In genomic region chr17:25967652-25968051, GRCm38 (mm10) we compare ENCODE assay signal across 14 mouse cellular contexts. TPM values are rescaled to one million over a fixed set of nuclear protein-coding genes. Genes with fewer than 3 reads are reported as not detected.
DNase-seq lines count a peak whose midpoint lies in the region; ATAC-seq and TF ChIP-seq lines count a peak whose summit lies in the region.
"Had no signal": no experiment of that assay in that cellular context is flagged by ENCODE, and none has a peak within 500 bp of the region (broad histone marks: within the 10 kb centered on the region; RNA-seq: fewer than 3 reads in every experiment).

No protein-coding gene starts in this region.

- no peak overlapping the region for H3K9ac ChIP-seq in heart, adult 2 months (ENCODE audit: low read depth, low read length)
- no peak overlapping the region for H3K9ac ChIP-seq in liver, embryonic 12.5 days
- peak overlapping the region; percentile 19; the same call in 1 of the 2 replicates for H3K9ac ChIP-seq in liver, embryonic 15.5 days

- no peak for TF ChIP-seq EP300 in heart, adult 2 months (IDR thresholded peaks at IDR 0.05; ENCODE audit: insufficient read depth, low read depth, low read length)

- no peak overlapping the region; the same call in 1 of the 2 replicates for H3K4me2 ChIP-seq in liver, embryonic 12.5 days
- peak overlapping the region; percentile 7; the same call in 1 of the 2 replicates for H3K4me2 ChIP-seq in liver, embryonic 15.5 days

- no peak for ATAC-seq in liver, embryonic 12.5 days
- ATAC-seq in liver, embryonic 15.5 days (ENCODE audit: insufficient read depth): 0 out of 2 replicates have a peak, but pooled peaks have one; percentile 8
- ATAC-seq: inflammation-experienced regulatory T-cells, adult 6 months had no signal

- no peaks in the 10 kb centered on the region for H3K27me3 ChIP-seq in heart, adult 2 months (ENCODE audit: control insufficient read depth, insufficient read depth, low read length)
- H3K27me3 ChIP-seq in liver, embryonic 12.5 days (replicated peaks): no peaks in the 10 kb centered on the region
- H3K27me3 ChIP-seq in liver, embryonic 15.5 days: no peaks in the 10 kb centered on the region

- peak in 1 of 2 experiments; percentile 26 for DNase-seq in heart, adult 2 months
- no peak for DNase-seq in heart, adult 9 months (ENCODE audit: low spot score in 2 of 2)
- DNase-seq in liver: no peak
- peak; percentile 56 to 68 for DNase-seq in cerebellum, postnatal 14 days
- DNase-seq in gastrocnemius, postnatal 25 days: no peak
- DNase-seq in gastrocnemius, adult 2 months: no peak
- DNase-seq: gastrocnemius, postnatal 14 days; retina, postnatal 1 day; thymus, postnatal 36 days had no signal

- H3K9me3 ChIP-seq in liver, embryonic 12.5 days (replicated peaks): no peaks in the 10 kb centered on the region
- no peaks in the 10 kb centered on the region for H3K9me3 ChIP-seq in liver, embryonic 15.5 days (replicated peaks)

- no peak for TF ChIP-seq POLR2A in heart, adult 2 months (IDR thresholded peaks at IDR 0.05; ENCODE audit: insufficient read depth, low read depth, low read length)

- intact Hi-C loops in heart, adult 2 months (cut with DNase I): no loop called here
- intact Hi-C loops in gastrocnemius, adult 2 months (cut with DNase I): no loop called here

- WGBS in heart, adult 2 months: 26% methylated on average over 3 of the region's 3 CpGs
- WGBS in liver, embryonic 12.5 days (ENCODE audit: insufficient replicate concordance): 60% methylated on average over 3 of the region's 3 CpGs
- WGBS in liver, embryonic 15.5 days (ENCODE audit: insufficient replicate concordance): 54% methylated on average over 3 of the region's 3 CpGs

- no peaks in the 10 kb centered on the region for H3K36me3 ChIP-seq in heart, adult 2 months (ENCODE audit: control insufficient read depth, insufficient read depth, low read length)
- peaks cover 40% of the 10 kb centered on the region for H3K36me3 ChIP-seq in liver, embryonic 12.5 days
- peaks cover 36% of the 10 kb centered on the region for H3K36me3 ChIP-seq in liver, embryonic 15.5 days (replicated peaks)

- H3K4me1 ChIP-seq in heart, adult 2 months (ENCODE audit: control insufficient read depth, insufficient read depth, low read length): peaks cover 4% of the 10 kb centered on the region; the same call in 1 of the 2 replicates
- H3K4me1 ChIP-seq in liver, embryonic 12.5 days: peaks cover 68% of the 10 kb centered on the region
- H3K4me1 ChIP-seq in liver, embryonic 15.5 days (replicated peaks): peaks cover 70% of the 10 kb centered on the region

- TF ChIP-seq CTCF in heart, adult 2 months (IDR thresholded peaks at IDR 0.05): no peak
- no peak for TF ChIP-seq CTCF in gastrocnemius, adult 2 months (IDR thresholded peaks at IDR 0.05)

- no peaks in the 10 kb centered on the region for H3K79me2 ChIP-seq in heart, adult 2 months (replicated peaks; ENCODE audit: control insufficient read depth, insufficient read depth, low read length)

- H3K4me3 ChIP-seq in heart, adult 2 months: no peak overlapping the region
- H3K4me3 ChIP-seq in liver, embryonic 12.5 days: no peak overlapping the region
- H3K4me3 ChIP-seq in liver, embryonic 15.5 days (replicated peaks): no peak overlapping the region
- H3K4me3 ChIP-seq in gastrocnemius, adult 2 months: no peak overlapping the region

- H3K27ac ChIP-seq in heart, adult 2 months: peak overlapping the region; percentile 30
- H3K27ac ChIP-seq in liver, embryonic 12.5 days: peak overlapping the region; percentile 5
- peak overlapping the region; percentile 61 for H3K27ac ChIP-seq in liver, embryonic 15.5 days (replicated peaks)
- H3K27ac ChIP-seq in gastrocnemius, adult 2 months: no peak overlapping the region

RNA-seq across cellular contexts. Expression of gene A930017K11Rik, which starts 15.3 kb away (rescaled TPM):
- total RNA-seq in heart, adult 2 months (2021): under 1 TPM; 0.27 to 0.37 TPM
- polyA plus RNA-seq in heart, adult 2 months (2012; rRNA removed): 0.44 and 0.61 TPM in 2 replicates
- 0.36 and 0.49 TPM in 2 replicates for polyA plus RNA-seq in liver, embryonic 12.5 days (2016; fragmentation: Nextera tagmentation; extraction: Ambion mirVana)
- 0.23 and 0.37 TPM in 2 replicates for polyA plus RNA-seq in liver, embryonic 15.5 days (2015; fragmentation: Nextera tagmentation; extraction: Ambion mirVana)
- total RNA-seq in gastrocnemius, postnatal 25 days (2021): not detected
- total RNA-seq in gastrocnemius, adult 2 months (2021): not detected
- total RNA-seq: gastrocnemius, postnatal 14 days had no signal
- polyA plus RNA-seq: forebrain, embryonic 11.5 days; inflammation-experienced regulatory T-cells, adult 6 months had no signal

RNA-seq across cellular contexts. Expression of gene Capn15, which starts 17.9 kb away (rescaled TPM):
- 1 to 10 TPM; 6.1 to 7.4 TPM for total RNA-seq in heart, adult 2 months (2021)
- polyA plus RNA-seq in heart, adult 2 months (2012; rRNA removed): 15.1 and 15.5 TPM in 2 replicates
- polyA plus RNA-seq in liver, embryonic 12.5 days (2016; fragmentation: Nextera tagmentation; extraction: Ambion mirVana): 20.4 and 21.3 TPM in 2 replicates
- 9.7 and 11.4 TPM in 2 replicates for polyA plus RNA-seq in liver, embryonic 15.5 days (2015; fragmentation: Nextera tagmentation; extraction: Ambion mirVana)
- 1 to 10 TPM; 5.6 to 6.8 TPM for total RNA-seq in gastrocnemius, postnatal 25 days (2021)
- 1 to 10 TPM; 6.0 to 9.4 TPM for total RNA-seq in gastrocnemius, adult 2 months (2021)

RNA-seq across cellular contexts. Expression of gene Nhlrc4, which starts 22.9 kb away (rescaled TPM):
- under 1 TPM; 0.10 to 0.30 TPM for total RNA-seq in heart, adult 2 months (2021)
- 0.15 and 2.8 TPM in 2 replicates for polyA plus RNA-seq in heart, adult 2 months (2012; rRNA removed)
- 5.0 and 7.3 TPM in 2 replicates for polyA plus RNA-seq in liver, embryonic 12.5 days (2016; fragmentation: Nextera tagmentation; extraction: Ambion mirVana)
- polyA plus RNA-seq in liver, embryonic 15.5 days (2015; fragmentation: Nextera tagmentation; extraction: Ambion mirVana): 6.1 and 6.7 TPM in 2 replicates
- total RNA-seq in gastrocnemius, postnatal 25 days (2021): not detected
- not detected for total RNA-seq in gastrocnemius, adult 2 months (2021)
- total RNA-seq: gastrocnemius, postnatal 14 days; left cerebral cortex, postnatal 25 days had no signal
- polyA plus RNA-seq: inflammation-experienced regulatory T-cells, adult 6 months had no signal

RNA-seq across cellular contexts. Expression of gene Pigq, which starts 22.9 kb away (rescaled TPM):
- total RNA-seq in heart, adult 2 months (2021): 10 to 100 TPM; 40.8 to 48.7 TPM
- polyA plus RNA-seq in heart, adult 2 months (2012; rRNA removed): 74.7 and 115 TPM in 2 replicates
- 161 and 171 TPM in 2 replicates for polyA plus RNA-seq in liver, embryonic 12.5 days (2016; fragmentation: Nextera tagmentation; extraction: Ambion mirVana)
- polyA plus RNA-seq in liver, embryonic 15.5 days (2015; fragmentation: Nextera tagmentation; extraction: Ambion mirVana): 156 and 174 TPM in 2 replicates
- 10 to 100 TPM; 30.0 to 31.9 TPM for total RNA-seq in gastrocnemius, postnatal 25 days (2021)
- total RNA-seq in gastrocnemius, adult 2 months (2021): 10 to 100 TPM; 21.0 to 28.6 TPM

RNA-seq across cellular contexts. Expression of gene Rab40c, which starts 48.1 kb away (rescaled TPM):
- 10 to 100 TPM; 15.2 to 17.6 TPM for total RNA-seq in heart, adult 2 months (2021)
- polyA plus RNA-seq in heart, adult 2 months (2012; rRNA removed): 20.5 and 33.8 TPM in 2 replicates
- polyA plus RNA-seq in liver, embryonic 12.5 days (2016; fragmentation: Nextera tagmentation; extraction: Ambion mirVana): 9.9 and 11.8 TPM in 2 replicates
- 6.6 and 8.4 TPM in 2 replicates for polyA plus RNA-seq in liver, embryonic 15.5 days (2015; fragmentation: Nextera tagmentation; extraction: Ambion mirVana)
- 10 to 100 TPM in 1 of 2 experiments, 1 to 10 TPM in 1; 8.7 to 11.0 TPM for total RNA-seq in gastrocnemius, postnatal 25 days (2021)
- 1 to 10 TPM; 8.1 to 9.5 TPM for total RNA-seq in gastrocnemius, adult 2 months (2021)

Comparison
In these comparisons a context has a peak if more than half of its experiments do, and no peak if none do; other contexts are left out.
1. DNase-seq: peak in cerebellum, postnatal 14 days (2 of 2); none in heart, adult 9 months (0 of 2), liver (single experiment), gastrocnemius, postnatal 25 days (single experiment) and gastrocnemius, adult 2 months (single experiment).